Mouse (Mus musculus) liver, adult 2 months (tissue): ENCODE data around the gene Npb. TPM values are rescaled to one million over a fixed set of nuclear protein-coding genes. Genes with fewer than 3 reads are reported as not detected.

ENCODE experiments used
- DNase-seq: peaks from one replicate; pipeline ENCODE4 v3.0.0-alpha.2; 2011; ENCODE audit warnings: low read depth, low spot score; ENCODE audit errors: extremely low read depth
- H3K27ac ChIP-seq: fragments of 200-500 bp; replicated peaks from 2 replicates; pipeline ENCODE4 v1.5.1; 2012; ENCODE audit warnings: low read depth, mild to moderate bottlenecking, control low read depth, inconsistent platforms, low read length; ENCODE audit not compliant: insufficient read depth
- H3K27me3 ChIP-seq: fragments of 200-500 bp; 2 replicates; pipeline ENCODE4 v1.6.1; 2012; ENCODE audit warnings: mild to moderate bottlenecking, moderate library complexity, low read length, inconsistent platforms; ENCODE audit not compliant: control insufficient read depth, insufficient read depth
- H3K36me3 ChIP-seq: fragments of 200-500 bp; 2 replicates; pipeline ENCODE4 v1.6.1; 2012; ENCODE audit warnings: low read length, inconsistent platforms; ENCODE audit not compliant: control insufficient read depth, insufficient read depth
- H3K4me1 ChIP-seq: fragments of 200-500 bp; 2 replicates; pipeline ENCODE4 v1.6.1; 2011; ENCODE audit warnings: low read length; ENCODE audit not compliant: control insufficient read depth, insufficient read depth
- H3K4me3 ChIP-seq: fragments of 200-500 bp; 2 replicates; pipeline ENCODE4 v1.5.1; 2011; ENCODE audit warnings: low read depth, mild to moderate bottlenecking, control low read depth, low read length, moderate library complexity; ENCODE audit not compliant: insufficient read depth
- H3K79me2 ChIP-seq: fragments of 200-500 bp; 2 replicates; pipeline ENCODE4 v1.6.1; 2012; ENCODE audit warnings: inconsistent platforms, mild to moderate bottlenecking, low read length, moderate library complexity; ENCODE audit not compliant: control insufficient read depth, insufficient read depth
- H3K9ac ChIP-seq: fragments of 200-500 bp; 2 replicates; pipeline ENCODE4 v1.6.1; 2012; ENCODE audit warnings: low read depth, mild to moderate bottlenecking, control low read depth, inconsistent platforms, low read length
- CTCF ChIP-seq: fragments of 200-500 bp; IDR thresholded peaks from 2 replicates; pipeline ENCODE4 v1.5.1; 2011; ENCODE audit warnings: low read depth, low read length, control low read depth
- POLR2A ChIP-seq: fragments of 200-500 bp; IDR thresholded peaks from 2 replicates; pipeline ENCODE4 v1.6.1; 2011; ENCODE audit warnings: low read length, control low read depth; ENCODE audit not compliant: insufficient read depth; ENCODE audit errors: extremely low read depth
- WGBS: fragments of 180-500 bp; shearing (Covaris S2); methylation state at CpG from one replicate; pipeline ENCODE4 v1.1.7; 2018; 5-methylcytosine and 5-hydroxymethylcytosine counted together
- polyA plus RNA-seq: library from polyadenylated mRNA; depleted of rRNA; stranded (reverse); fragments of >200 nt; gene quantifications from 2 replicates; pipeline ENCODE4 v1.2.3, GENCODE M21; 2012
- total RNA-seq: library from RNA; depleted of rRNA; stranded (reverse); fragments of >200 nt; gene quantifications from 2 replicates; pipeline ENCODE4 v1.2.3, GENCODE M21; 2014

Gene Npb
- total and polyA plus RNA-seq, 2 experiments: 2.7 TPM; not detected in 1

GRCm38 (mm10) chr11:120618619-120619535 lies 10.6 kb downstream of the Npb start:
- peaks cover 22% of the 10 kb centered on the region for H3K4me1 ChIP-seq
- WGBS: 87% methylated on average over 25 of the region's 25 CpGs
- H3K9ac ChIP-seq: peak overlapping the region; percentile 28; the same call in 1 of the 2 replicates

DNA sequence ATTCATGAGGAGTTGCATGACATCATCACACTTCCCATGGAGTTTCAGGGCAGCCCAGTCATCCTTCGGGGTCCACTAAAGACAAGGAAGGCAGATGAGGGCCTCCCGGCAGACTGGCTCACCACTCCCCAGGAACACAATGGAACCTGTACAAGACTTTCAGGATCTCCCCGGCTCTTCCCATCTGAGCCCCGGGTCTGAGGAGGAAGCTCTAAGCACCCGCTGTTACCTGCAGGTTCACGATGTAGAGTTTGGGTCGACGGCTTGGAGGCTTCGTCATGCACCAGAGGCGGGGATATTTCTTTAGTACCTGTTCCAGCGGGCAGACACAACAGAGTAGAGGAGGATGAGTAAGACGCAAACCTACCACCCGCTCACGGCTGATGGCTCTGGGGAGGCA lies 11.9 kb downstream of the Npb start:
- Histone ChIP-seq H3K4me1 (peaks cover 18% of the 10 kb centered on the region), H3K9ac (no peak overlapping the region), H3K4me3 (no peak overlapping the region), H3K36me3 (peaks cover 24% of the 10 kb centered on the region; the same call in 1 of the 2 replicates), H3K79me2 (peaks cover 28% of the 10 kb centered on the region), H3K27ac (no peak overlapping the region), H3K27me3 (no peaks in the 10 kb centered on the region)
- 94% methylated on average over 14 of the region's 14 CpGs for WGBS
- TF ChIP-seq POLR2A (no peak), CTCF (no peak)
- no peak for DNase-seq

More at GRCm38 (mm10) chr11:120618619-120619535, 10.6 kb downstream of the Npb start:
- H3K4me3 ChIP-seq: no peak overlapping the region
- H3K36me3 ChIP-seq: peaks cover 33% of the 10 kb centered on the region
- peak overlapping the region; percentile 74 for H3K27ac ChIP-seq
- no peaks in the 10 kb centered on the region for H3K27me3 ChIP-seq
- H3K79me2 ChIP-seq: peaks cover 30% of the 10 kb centered on the region
- peak; percentile 33 for DNase-seq
- no peak for TF ChIP-seq CTCF
- TF ChIP-seq POLR2A: no peak

GRCm38 (mm10) chr11:120622805-120623204 lies 14.5 kb downstream of the Npb start:
- Histone ChIP-seq H3K4me1 (peaks cover 24% of the 10 kb centered on the region), H3K27me3 (no peaks in the 10 kb centered on the region), H3K4me3 (no peak overlapping the region), H3K9ac (no peak overlapping the region), H3K27ac (no peak overlapping the region), H3K36me3 (peaks cover 24% of the 10 kb centered on the region; the same call in 1 of the 2 replicates), H3K79me2 (peaks cover 9% of the 10 kb centered on the region; the same call in 1 of the 2 replicates)
- TF ChIP-seq POLR2A (no peak), CTCF (no peak)
- 89% methylated on average over 6 of the region's 6 CpGs for WGBS
- DNase-seq: no peak

- peak overlapping the region; percentile 89 for H3K9ac ChIP-seq
- TF ChIP-seq POLR2A: no peak
- TF ChIP-seq CTCF: peak; percentile 85
- peaks cover 27% of the 10 kb centered on the region for H3K4me1 ChIP-seq
- peak; percentile 92 for DNase-seq
- H3K36me3 ChIP-seq: peaks cover 21% of the 10 kb centered on the region; the same call in 1 of the 2 replicates
- no peaks in the 10 kb centered on the region for H3K27me3 ChIP-seq
- peak overlapping the region; percentile 85 for H3K4me3 ChIP-seq
- 3% methylated on average over 30 of the region's 30 CpGs for WGBS
- H3K27ac ChIP-seq: peak overlapping the region; percentile 83
- peaks cover 12% of the 10 kb centered on the region; the same call in 1 of the 2 replicates for H3K79me2 ChIP-seq
Measured at GRCm38 (mm10) chr11:120623961-120624679, 15.8 kb downstream of the Npb start.

- peak overlapping the region; percentile 83 for H3K27ac ChIP-seq
- H3K27me3 ChIP-seq: no peaks in the 10 kb centered on the region
- under 1% methylated on average over 52 of the region's 53 CpGs for WGBS
- DNase-seq: peak; percentile 67
- peaks cover 30% of the 10 kb centered on the region for H3K4me1 ChIP-seq
- H3K4me3 ChIP-seq: peak overlapping the region; percentile 85
- TF ChIP-seq CTCF (no peak), POLR2A (peak; percentile 82)
- H3K79me2 ChIP-seq: peaks cover 12% of the 10 kb centered on the region; the same call in 1 of the 2 replicates
- H3K36me3 ChIP-seq: peaks cover 21% of the 10 kb centered on the region; the same call in 1 of the 2 replicates
- H3K9ac ChIP-seq: peak overlapping the region; percentile 89
Measured at GRCm38 (mm10) chr11:120624680-120625111, 16.4 kb downstream of the Npb start.
